Mouse (Mus musculus) liver, embryonic 15.5 days (tissue): Measurements from ENCODE around the gene Gm21858. TPM values are rescaled to one million over a fixed set of nuclear protein-coding genes. Genes with fewer than 3 reads are reported as not detected.
"Not testable (repeated sequence)": the region's sequence is repeated elsewhere in the genome, so short reads cannot be mapped to it uniquely, and the experiment has no call there.

ENCODE experiments used
- ATAC-seq: fragments of 200-750 bp; cut with Nextera tagmentation; 2 replicates; pipeline ENCODE4 v1.8.0; 2017; ENCODE audit warnings: moderate number of reproducible peaks, mild to moderate bottlenecking, moderate library complexity; ENCODE audit not compliant: insufficient read depth
- H3K27ac ChIP-seq: fragments of 300-500 bp; sonication (generic); replicated peaks from 2 replicates; pipeline ENCODE4 v1.5.1; 2015; ENCODE audit warnings: mild to moderate bottlenecking, inconsistent platforms
- H3K27me3 ChIP-seq: fragments of 300-500 bp; sonication (generic); 2 replicates; pipeline ENCODE4 v1.6.1; 2015; ENCODE audit warnings: mild to moderate bottlenecking, inconsistent platforms
- H3K36me3 ChIP-seq: fragments of 300-500 bp; sonication (generic); replicated peaks from 2 replicates; pipeline ENCODE4 v1.6.1; 2015; ENCODE audit warnings: moderate library complexity, mild to moderate bottlenecking, inconsistent platforms
- H3K4me1 ChIP-seq: fragments of 300-500 bp; sonication (generic); replicated peaks from 2 replicates; pipeline ENCODE4 v1.6.1; 2015; ENCODE audit warnings: inconsistent platforms
- H3K4me2 ChIP-seq: fragments of 300-500 bp; sonication (generic); 2 replicates; pipeline ENCODE4 v1.6.1; 2015; ENCODE audit warnings: moderate library complexity, mild to moderate bottlenecking, inconsistent platforms
- H3K4me3 ChIP-seq: fragments of 300-500 bp; sonication (generic); replicated peaks from 2 replicates; pipeline ENCODE4 v1.5.1; 2015; ENCODE audit warnings: mild to moderate bottlenecking, inconsistent platforms
- H3K9ac ChIP-seq: fragments of 300-500 bp; sonication (generic); 2 replicates; pipeline ENCODE4 v1.6.1; 2015; ENCODE audit warnings: moderate library complexity, mild to moderate bottlenecking, inconsistent platforms
- H3K9me3 ChIP-seq: fragments of 300-500 bp; sonication (generic); replicated peaks from 2 replicates; pipeline ENCODE4 v1.6.1; 2016; ENCODE audit warnings: inconsistent platforms
- WGBS: fragments of 180-500 bp; shearing (Covaris S2); methylation state at CpG from one replicate; pipeline ENCODE4 v1.1.7; 2015; ENCODE audit warnings: mixed read lengths; ENCODE audit not compliant: insufficient replicate concordance; 5-methylcytosine and 5-hydroxymethylcytosine counted together
- polyA plus RNA-seq: library from polyadenylated mRNA; unstranded; fragments of >200 nt; fragmentation: Nextera tagmentation; extraction: Ambion mirVana; gene quantifications from 2 replicates; pipeline ENCODE4 v1.2.1, GENCODE M21; 2015

The Gm21858 gene
- polyA plus RNA-seq, result not detected in 2 replicates

- H3K27me3 ChIP-seq, H3K9ac ChIP-seq, ATAC-seq, H3K36me3 ChIP-seq, H3K4me1 ChIP-seq, H3K4me2 ChIP-seq, H3K4me3 ChIP-seq, H3K9me3 ChIP-seq, H3K27ac ChIP-seq: not testable (repeated sequence)
- WGBS, result no CpG with 5 or more reads among the region's 6 CpGs
Observed at GRCm38 (mm10) chrY:55731456-55731855, at the start of gene Gm21858. TSS of gene Gm21858 (plus strand) at chrY:55731756.
